Mouse (Mus musculus): ENCODE data around the gene Sft2d1. TPM values are rescaled to one million over a fixed set of nuclear protein-coding genes. Genes with fewer than 3 reads are reported as not detected.
A peak's percentile ranks its signal among the peaks of the same experiment; 100 is the strongest.

Sft2d1 gene
- total and polyA plus RNA-seq, 3 experiments = 88.0 to 101 TPM; not detected in 1

DNA sequence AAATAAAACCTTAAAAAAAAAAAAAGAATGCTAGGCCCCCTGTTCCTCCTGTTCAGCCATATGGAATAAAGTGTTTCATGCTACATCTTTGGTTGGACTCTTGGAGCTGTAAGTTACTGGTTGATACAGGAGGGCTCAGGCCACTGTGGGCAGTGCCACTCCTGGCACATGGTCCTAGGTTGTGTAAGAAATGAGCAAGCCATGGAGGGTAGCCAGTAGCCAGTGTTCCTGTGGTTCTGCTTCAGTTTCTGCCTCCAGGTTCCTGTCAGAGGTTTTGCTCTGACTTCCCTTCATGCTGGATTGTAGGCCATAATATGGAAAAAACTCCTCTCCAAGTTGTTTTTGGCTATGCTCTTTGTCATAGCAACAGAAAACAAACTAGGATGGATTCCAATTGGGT, 20.2 kb upstream of the Sft2d1 start:
- no peak for DNase-seq (ENCODE audit: low read depth, low spot score)
- H3K36me3 ChIP-seq (ENCODE audit: control insufficient read depth in 1 of 2, insufficient read depth in 2 of 2, low read length in 2 of 2) = peaks cover under 1 to 1% of the 10 kb centered on the region in 2 experiments; a peak in 1 of 4 replicates
- peaks cover 0 to 4% of the 10 kb centered on the region in 2 experiments; a peak in 1 of 4 replicates for H3K4me1 ChIP-seq (ENCODE audit: control insufficient read depth in 1 of 2, insufficient read depth in 2 of 2, low read length in 2 of 2)
- TF ChIP-seq ZMIZ1 (IDR thresholded peaks at IDR 0.05; ENCODE audit: low read depth, low read length) = no peak
- no peak overlapping the region for H3K27ac ChIP-seq (ENCODE audit: control insufficient read depth, low read depth, low read length)
- H3K9me3 ChIP-seq (replicated peaks; ENCODE audit: insufficient read depth, low read length) = no peaks in the 10 kb centered on the region
- peaks cover 12% of the 10 kb centered on the region for H3K79me2 ChIP-seq (ENCODE audit: control insufficient read depth, insufficient read depth, low read length, poor library complexity)
- no peak overlapping the region for H3K9ac ChIP-seq (ENCODE audit: control insufficient read depth, low read depth, low read length, poor library complexity, severe bottlenecking)
- no peaks in the 10 kb centered on the region for H3K27me3 ChIP-seq (ENCODE audit: control insufficient read depth in 1 of 2, insufficient read depth in 2 of 2, low read length in 2 of 2)
- H3K4me3 ChIP-seq (ENCODE audit: control insufficient read depth in 1 of 2, insufficient read depth in 1 of 2, low read depth in 2 of 2, low read length in 2 of 2) = no peak overlapping the region

DNA sequence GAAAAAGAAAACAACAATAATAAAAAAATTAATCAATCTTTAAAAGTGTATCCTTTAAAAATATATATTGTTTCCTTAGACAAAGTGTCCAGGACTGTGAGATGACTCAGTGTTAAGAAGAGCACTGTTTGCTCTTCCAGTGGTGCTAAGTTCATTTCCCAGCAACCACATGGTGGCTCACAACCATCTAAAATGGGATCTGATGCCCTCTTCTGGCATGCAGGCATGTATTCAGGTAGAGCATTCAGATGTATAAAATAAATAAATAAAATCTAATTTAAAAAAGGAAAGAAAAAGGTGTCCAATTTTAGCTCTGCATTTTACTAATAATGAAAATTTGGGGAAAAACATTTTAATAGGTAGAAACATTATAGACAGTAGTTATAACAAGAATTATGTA, 15.1 kb upstream of the Sft2d1 start:
- TF ChIP-seq CTCF (IDR thresholded peaks at IDR 0.05 in 2 of 3, conservative IDR thresholded peaks at IDR 0.05 in 1 of 3; ENCODE audit: control insufficient read depth in 1 of 3, insufficient read depth in 1 of 3, low read depth in 2 of 3, low read length in 3 of 3, poor library complexity in 1 of 3, severe bottlenecking in 1 of 3) (peak in 1 of 3 experiments; percentile 38; a peak in 2 of 6 replicates), ETS1 (IDR thresholded peaks at IDR 0.05; ENCODE audit: low read depth, low read length) (no peak), SMC3 (IDR thresholded peaks at IDR 0.05; ENCODE audit: low read depth, low read length) (peak; percentile 18; the same call in 1 of the 2 replicates), MXI1 (IDR thresholded peaks at IDR 0.05; ENCODE audit: low read depth, low read length) (no peak)
- no peaks in the 10 kb centered on the region; a peak in 1 of 4 replicates for H3K36me3 ChIP-seq (ENCODE audit: control insufficient read depth in 1 of 2, insufficient read depth in 2 of 2, low read length in 2 of 2)

DNA sequence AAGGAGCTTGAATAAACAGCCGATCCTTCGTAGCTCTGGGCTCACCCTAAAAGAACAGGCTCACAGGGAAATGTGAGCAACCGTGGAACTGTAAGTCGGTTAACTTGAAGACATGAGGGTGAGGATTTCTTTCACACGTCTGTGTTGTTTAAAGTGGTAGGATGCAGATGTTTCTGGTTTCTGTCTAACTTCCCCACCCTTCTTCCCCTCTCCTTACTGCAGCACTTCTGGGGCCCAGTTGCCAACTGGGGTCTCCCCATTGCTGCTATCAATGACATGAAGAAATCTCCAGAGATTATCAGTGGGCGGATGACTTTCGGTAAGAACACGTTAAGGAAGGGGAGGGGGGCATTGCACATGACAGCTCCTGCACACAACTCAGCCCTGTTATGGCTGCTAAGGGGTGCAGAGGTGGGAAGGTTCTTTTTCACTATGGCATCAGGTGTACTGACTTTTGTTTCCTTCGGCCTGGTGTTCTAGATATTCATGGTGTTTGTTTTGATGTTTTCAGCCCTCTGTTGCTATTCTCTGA, 14.5 kb upstream of the Sft2d1 start:
- no peak for DNase-seq (ENCODE audit: low read depth, low spot score)
- H3K27ac ChIP-seq (ENCODE audit: control insufficient read depth, low read depth, low read length) = no peak overlapping the region
- H3K36me3 ChIP-seq (ENCODE audit: control insufficient read depth in 1 of 2, insufficient read depth in 2 of 2, low read length in 2 of 2) = no peaks in the 10 kb centered on the region; a peak in 1 of 4 replicates
- no peaks in the 10 kb centered on the region for H3K27me3 ChIP-seq (ENCODE audit: control insufficient read depth in 1 of 2, insufficient read depth in 2 of 2, low read length in 2 of 2)
- TF ChIP-seq USF1 (IDR thresholded peaks at IDR 0.05; ENCODE audit: low read depth, low read length) (no peak), SMC3 (IDR thresholded peaks at IDR 0.05; ENCODE audit: low read depth, low read length) (no peak), E2F4 (IDR thresholded peaks at IDR 0.05; ENCODE audit: borderline replicate concordance, low read depth, low read length) (no peak), TCF12 (IDR thresholded peaks at IDR 0.05; ENCODE audit: low read depth, low read length) (no peak), SIN3A (IDR thresholded peaks at IDR 0.05; ENCODE audit: low read length) (no peak), MAX (IDR thresholded peaks at IDR 0.05; ENCODE audit: low read length) (no peak), POLR2A (IDR thresholded peaks at IDR 0.05; ENCODE audit: control insufficient read depth in 1 of 2, insufficient read depth in 1 of 2, low read depth in 1 of 2, low read length in 2 of 2, poor library complexity in 1 of 2) (no peak), RCOR1 (IDR thresholded peaks at IDR 0.05; ENCODE audit: low read depth, low read length) (no peak), ZC3H11A (IDR thresholded peaks at IDR 0.05; ENCODE audit: low read depth, low read length) (no peak), BHLHE40 (IDR thresholded peaks at IDR 0.05; ENCODE audit: borderline replicate concordance, low read depth, low read length) (no peak), MAZ (IDR thresholded peaks at IDR 0.05; ENCODE audit: low read depth, low read length) (no peak), ELF1 (IDR thresholded peaks at IDR 0.05; ENCODE audit: low read depth, low read length) (no peak), CTCF (IDR thresholded peaks at IDR 0.05 in 2 of 3, conservative IDR thresholded peaks at IDR 0.05 in 1 of 3; ENCODE audit: control insufficient read depth in 1 of 3, insufficient read depth in 1 of 3, low read depth in 2 of 3, low read length in 3 of 3, poor library complexity in 1 of 3, severe bottlenecking in 1 of 3) (no peak), MAFK (IDR thresholded peaks at IDR 0.05; ENCODE audit: borderline replicate concordance, low read depth, low read length) (no peak), ETS1 (IDR thresholded peaks at IDR 0.05; ENCODE audit: low read depth, low read length) (no peak), ZKSCAN1 (IDR thresholded peaks at IDR 0.05; ENCODE audit: low read depth, low read length) (no peak), EP300 (IDR thresholded peaks at IDR 0.05; ENCODE audit: low read depth in 1 of 2, low read length in 2 of 2) (no peak), POLR2AphosphoS5 (IDR thresholded peaks at IDR 0.05; ENCODE audit: borderline replicate concordance, low read depth, low read length) (no peak), USF2 (IDR thresholded peaks at IDR 0.05; ENCODE audit: borderline replicate concordance in 1 of 2, insufficient read depth in 1 of 2, low read depth in 1 of 2, low read length in 2 of 2) (no peak), MXI1 (IDR thresholded peaks at IDR 0.05; ENCODE audit: low read depth, low read length) (no peak)
- H3K4me1 ChIP-seq (ENCODE audit: control insufficient read depth in 1 of 2, insufficient read depth in 2 of 2, low read length in 2 of 2) = no peaks in the 10 kb centered on the region
- H3K9me3 ChIP-seq (replicated peaks; ENCODE audit: insufficient read depth, low read length) = no peaks in the 10 kb centered on the region
- H3K4me3 ChIP-seq (ENCODE audit: control insufficient read depth in 1 of 2, insufficient read depth in 1 of 2, low read depth in 2 of 2, low read length in 2 of 2) = no peak overlapping the region
- H3K9ac ChIP-seq (ENCODE audit: control insufficient read depth, low read depth, low read length, poor library complexity, severe bottlenecking) = no peak overlapping the region
- H3K79me2 ChIP-seq (ENCODE audit: control insufficient read depth, insufficient read depth, low read length, poor library complexity) = no peaks in the 10 kb centered on the region; the same call in 1 of the 2 replicates

More for the DNA sequence above, 15.1 kb upstream of the Sft2d1 start:
- Histone ChIP-seq H3K79me2 (ENCODE audit: control insufficient read depth, insufficient read depth, low read length, poor library complexity) (no peaks in the 10 kb centered on the region; the same call in 1 of the 2 replicates), H3K27me3 (ENCODE audit: control insufficient read depth in 1 of 2, insufficient read depth in 2 of 2, low read length in 2 of 2) (no peaks in the 10 kb centered on the region), H3K9ac (ENCODE audit: control insufficient read depth, low read depth, low read length, poor library complexity, severe bottlenecking) (no peak overlapping the region), H3K4me3 (ENCODE audit: control insufficient read depth in 1 of 2, insufficient read depth in 1 of 2, low read depth in 2 of 2, low read length in 2 of 2) (no peak overlapping the region), H3K4me1 (ENCODE audit: control insufficient read depth in 1 of 2, insufficient read depth in 2 of 2, low read length in 2 of 2) (no peaks in the 10 kb centered on the region), H3K27ac (ENCODE audit: control insufficient read depth, low read depth, low read length) (no peak overlapping the region), H3K9me3 (replicated peaks; ENCODE audit: insufficient read depth, low read length) (no peaks in the 10 kb centered on the region)
- DNase-seq (ENCODE audit: low read depth, low spot score) = no peak

All from MEL (cell line).